Mouse (Mus musculus) cortical plate, adult 2 months (tissue): ENCODE measurements at regions not wholly inside any gene's neighbourhood (a gene's known extent, or its start where the extent isn't known, plus 50 kb on each side); places are given as distances from the start of the nearest gene placed in this dataset.

Experiments
- CTCF ChIP-seq: fragments of 200-500 bp; IDR thresholded peaks from 2 replicates; pipeline ENCODE4 v1.5.1; 2011; ENCODE audit warnings: mild to moderate bottlenecking, control low read depth, low read length; ENCODE audit not compliant: insufficient read depth; ENCODE audit errors: extremely low read depth
- POLR2A ChIP-seq: fragments of 200-500 bp; IDR thresholded peaks from 2 replicates; pipeline ENCODE4 v1.6.1; 2011; ENCODE audit warnings: mild to moderate bottlenecking, low read length, control low read depth; ENCODE audit not compliant: insufficient read depth; ENCODE audit errors: extremely low read depth

GRCm38 (mm10) chr3:49096118-49096517 lies 661.0 kb downstream of the Pcdh18 start:
- TF ChIP-seq CTCF (no peak), POLR2A (no peak)
